Mouse (Mus musculus): ENCODE results near the gene Gm10188.

GRCm38 (mm10) chr1:132213076-132213475 lies 16.5 kb downstream of the Gm10188 start:
- TF ChIP-seq CTCF (conservative IDR thresholded peaks at IDR 0.05; ENCODE audit: low read length) (no peak), POU5F1 (IDR thresholded peaks at IDR 0.05; ENCODE audit: borderline replicate concordance, low read length) (no peak)

All from E14TG2a.4 (cell line).